Mouse (Mus musculus): ENCODE measurements at regions not wholly inside any gene's neighbourhood (a gene's known extent, or its start where the extent isn't known, plus 50 kb on each side); places are given as distances from the start of the nearest gene placed in this dataset.

DNA sequence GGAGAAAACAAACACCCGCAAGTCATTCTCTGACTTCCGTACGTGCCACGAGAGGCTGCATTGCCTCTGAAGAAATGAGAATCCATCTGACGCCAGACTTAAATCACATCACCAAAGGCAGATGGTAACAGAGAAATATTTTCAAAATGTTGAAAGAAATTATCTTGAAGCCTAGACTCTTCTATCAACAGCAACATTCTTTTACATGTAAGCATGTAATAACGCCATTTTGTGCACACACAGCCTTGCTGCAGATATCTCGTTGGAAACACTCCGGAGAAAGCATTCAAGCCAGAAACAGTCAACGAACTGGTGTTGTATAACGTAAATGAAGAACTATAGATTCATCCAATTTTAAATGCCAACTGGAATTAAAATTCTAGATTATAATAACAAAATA lies 1483.1 kb upstream of the Gulo start:
- TF ChIP-seq CTCF (IDR thresholded peaks at IDR 0.05; ENCODE audit: low read depth) = no peak
- no peak for TF ChIP-seq EP300 (optimal IDR thresholded peaks at IDR 0.05)
